Mouse (Mus musculus): Measurements from ENCODE around the gene Gm21637.
"Not testable (repeated sequence)": the region's sequence is repeated elsewhere in the genome, so short reads cannot be mapped to it uniquely, and the experiment has no call there.

Gene Gm21637

GRCm38 (mm10) chrX:31961744-31962143 is at the start of gene Gm21637:
Gm21637 (plus strand) TSS chrX:31962044.
- DNase-seq (ENCODE audit: low spot score) = not testable (repeated sequence)
